27 mouse cellular contexts compared by ENCODE assay signal in genomic region chr9:115474342-115474741, GRCm38 (mm10).
DNase-seq lines count a peak whose midpoint lies in the region; ATAC-seq and TF ChIP-seq lines count a peak whose summit lies in the region.
"Had no signal": no experiment of that assay in that cellular context is flagged by ENCODE, and none has a peak within 500 bp of the region (broad histone marks: within the 10 kb centered on the region; RNA-seq: fewer than 3 reads in every experiment).

No protein-coding gene starts in this region.

- H3K36me3 ChIP-seq in thymus, adult 2 months (ENCODE audit: control insufficient read depth, insufficient read depth, low read length): no peaks in the 10 kb centered on the region
- H3K36me3 ChIP-seq in erythroblast, embryonic 14.5 days (ENCODE audit: control insufficient read depth): no peaks in the 10 kb centered on the region
- no peaks in the 10 kb centered on the region for H3K36me3 ChIP-seq in liver, embryonic 14.5 days (replicated peaks; ENCODE audit: control insufficient read depth, insufficient read depth, low read depth)
- H3K36me3 ChIP-seq: embryonic facial prominence, embryonic 12.5 days; forebrain, embryonic 12.5 days; heart, embryonic 12.5 days; limb, embryonic 10.5 days; limb, embryonic 15.5 days; midbrain, embryonic 15.5 days; neural tube, embryonic 15.5 days had no signal

- H3K4me2 ChIP-seq in liver, embryonic 14.5 days (ENCODE audit: low read depth): peak overlapping the region; percentile 24; the same call in 1 of the 2 replicates
- H3K4me2 ChIP-seq: embryonic facial prominence, embryonic 12.5 days; forebrain, embryonic 12.5 days; heart, embryonic 12.5 days; limb, embryonic 15.5 days; midbrain, embryonic 15.5 days; neural tube, embryonic 15.5 days had no signal

- TF ChIP-seq POLR2A in thymus, adult 2 months (IDR thresholded peaks at IDR 0.05; ENCODE audit: control insufficient read depth, extremely low read depth, insufficient read depth, low read length, poor library complexity): no peak

- no peak for DNase-seq in thymus, adult 2 months
- no peak for DNase-seq in thymus, adult 18-20 months
- DNase-seq in liver, embryonic 14.5 days (ENCODE audit: low read depth in 3 of 3, low spot score in 3 of 3): peak in 2 of 3 experiments; percentile 26 to 43
- DNase-seq in frontal cortex, postnatal 36 days (ENCODE audit: low spot score in 2 of 2): no peak
- DNase-seq in lung, adult 18-20 months: no peak
- no peak for DNase-seq in cerebellum, adult 9-10 months
- DNase-seq: adrenal gland, postnatal 25 days; cerebellum, adult 9-11 months; embryo, embryonic 11 days; forebrain, postnatal 0 days; gastrocnemius, postnatal 25 days; heart, adult 2 months; kidney, adult 18-20 months; kidney, postnatal 4 days; lung, postnatal 4 days; retina, postnatal 1 day; right cerebral cortex, postnatal 14 days had no signal

- WGBS in thymus, adult 2 months: 76% methylated on average over 8 of the region's 8 CpGs
- 42% methylated on average over 8 of the region's 8 CpGs for WGBS in liver, embryonic 14.5 days (ENCODE audit: insufficient replicate concordance)

- H3K27me3 ChIP-seq in thymus, adult 2 months (ENCODE audit: control insufficient read depth, insufficient read depth, low read length): no peaks in the 10 kb centered on the region
- H3K27me3 ChIP-seq in erythroblast, embryonic 14.5 days (ENCODE audit: control insufficient read depth): no peaks in the 10 kb centered on the region
- no peaks in the 10 kb centered on the region for H3K27me3 ChIP-seq in liver, embryonic 14.5 days (ENCODE audit: control insufficient read depth, insufficient read depth, low read length)
- H3K27me3 ChIP-seq: embryonic facial prominence, embryonic 12.5 days; forebrain, embryonic 12.5 days; heart, embryonic 12.5 days; limb, embryonic 15.5 days; midbrain, embryonic 15.5 days; neural tube, embryonic 15.5 days had no signal

- H3K4me1 ChIP-seq in thymus, adult 2 months (replicated peaks; ENCODE audit: control insufficient read depth, insufficient read depth, low read length): peaks cover 31% of the 10 kb centered on the region
- H3K4me1 ChIP-seq in erythroblast, embryonic 14.5 days (ENCODE audit: control insufficient read depth): peaks cover 59% of the 10 kb centered on the region
- H3K4me1 ChIP-seq in liver, embryonic 14.5 days (replicated peaks; ENCODE audit: control insufficient read depth in 2 of 2, insufficient read depth in 2 of 2, low read length in 1 of 2): peaks cover 10 to 17% of the 10 kb centered on the region in 2 experiments
- H3K4me1 ChIP-seq: limb, embryonic 15.5 days had no signal

- no peak overlapping the region for H3K9ac ChIP-seq in liver, embryonic 14.5 days (replicated peaks)
- H3K9ac ChIP-seq: embryonic facial prominence, embryonic 12.5 days; forebrain, embryonic 12.5 days; forebrain, postnatal 0 days; heart, embryonic 12.5 days; limb, embryonic 15.5 days; midbrain, embryonic 15.5 days; neural tube, embryonic 15.5 days had no signal

- peak; percentile 81 for ATAC-seq in liver, embryonic 14.5 days (ENCODE audit: insufficient read depth)
- ATAC-seq: forebrain, postnatal 0 days; hindbrain, embryonic 16.5 days; lung, postnatal 0 days; midbrain, embryonic 15.5 days had no signal

- no peaks in the 10 kb centered on the region for H3K9me3 ChIP-seq in erythroblast, embryonic 14.5 days (ENCODE audit: control insufficient read depth, low read length)
- H3K9me3 ChIP-seq in liver, embryonic 14.5 days (ENCODE audit: control insufficient read depth, low read length): no peaks in the 10 kb centered on the region; the same call in 1 of the 2 replicates
- H3K9me3 ChIP-seq: embryonic facial prominence, embryonic 12.5 days; forebrain, embryonic 12.5 days; limb, embryonic 10.5 days; limb, embryonic 15.5 days; midbrain, embryonic 15.5 days; neural tube, embryonic 15.5 days had no signal

- TF ChIP-seq CTCF in thymus, adult 2 months (IDR thresholded peaks at IDR 0.05; ENCODE audit: borderline replicate concordance, control insufficient read depth, extremely low read depth, insufficient read depth, low read length, poor library complexity): no peak
- no peak for TF ChIP-seq CTCF in liver, embryonic 14.5 days (IDR thresholded peaks at IDR 0.05; ENCODE audit: low read depth)

- no peak overlapping the region for H3K4me3 ChIP-seq in thymus, adult 2 months (ENCODE audit: control insufficient read depth, insufficient read depth, low read length)
- peak overlapping the region; percentile 60 for H3K4me3 ChIP-seq in erythroblast, embryonic 14.5 days (replicated peaks)
- no peak overlapping the region for H3K4me3 ChIP-seq in liver, embryonic 14.5 days (ENCODE audit: insufficient read depth in 1 of 2, low read depth in 2 of 2, low read length in 2 of 2)
- H3K4me3 ChIP-seq: embryonic facial prominence, embryonic 12.5 days; forebrain, embryonic 12.5 days; heart, adult 2 months; heart, embryonic 12.5 days; limb, embryonic 10.5 days; limb, embryonic 15.5 days; midbrain, embryonic 15.5 days; neural tube, embryonic 15.5 days had no signal

- H3K27ac ChIP-seq in thymus, adult 2 months (ENCODE audit: control insufficient read depth, insufficient read depth, low read length): peak overlapping the region; percentile 7; the same call in 1 of the 2 replicates
- peak overlapping the region; percentile 45 for H3K27ac ChIP-seq in liver, embryonic 14.5 days
- H3K27ac ChIP-seq: embryonic facial prominence, embryonic 12.5 days; forebrain, embryonic 12.5 days; heart, adult 2 months; limb, embryonic 10.5 days; limb, embryonic 15.5 days; midbrain, embryonic 15.5 days; neural tube, embryonic 15.5 days had no signal

- TF ChIP-seq EP300 in liver, embryonic 14.5 days (IDR thresholded peaks at IDR 0.05; ENCODE audit: low read depth): no peak; the same call in 1 of the 2 replicates

Comparison
In these comparisons a context has a peak if more than half of its experiments do, and no peak if none do; other contexts are left out.
1. DNase-seq: peak in liver, embryonic 14.5 days (2 of 3); none in thymus, adult 2 months (single experiment), thymus, adult 18-20 months (0 of 2), frontal cortex, postnatal 36 days (0 of 2), lung, adult 18-20 months (0 of 2) and cerebellum, adult 9-10 months (single experiment).